Mouse (Mus musculus) heart, embryonic 13.5 days (tissue): ENCODE measurements around the gene H2afz. TPM values are rescaled to one million over a fixed set of nuclear protein-coding genes. Genes with fewer than 3 reads are reported as not detected.

Source experiments
- ATAC-seq: fragments of 200-750 bp; cut with Nextera tagmentation; 2 replicates; pipeline ENCODE4 v1.8.0; 2017; ENCODE audit warnings: moderate TSS enrichment; ENCODE audit not compliant: insufficient number of reproducible peaks, low FRiP score, low TSS enrichment; ENCODE audit errors: extremely low read depth
- H3K27ac ChIP-seq: fragments of 300-500 bp; sonication (generic); replicated peaks from 2 replicates; pipeline ENCODE4 v1.5.1; 2015; ENCODE audit warnings: moderate library complexity, mild to moderate bottlenecking, inconsistent platforms
- H3K27me3 ChIP-seq: fragments of 300-500 bp; sonication (generic); replicated peaks from 2 replicates; pipeline ENCODE4 v1.6.1; 2015; ENCODE audit warnings: mild to moderate bottlenecking, inconsistent platforms
- H3K36me3 ChIP-seq: fragments of 300-500 bp; sonication (generic); 2 replicates; pipeline ENCODE4 v1.6.1; 2015; ENCODE audit warnings: mild to moderate bottlenecking, inconsistent platforms
- H3K4me1 ChIP-seq: fragments of 300-500 bp; sonication (generic); 2 replicates; pipeline ENCODE4 v1.6.1; 2015; ENCODE audit warnings: inconsistent platforms
- H3K4me2 ChIP-seq: fragments of 300-500 bp; sonication (generic); 2 replicates; pipeline ENCODE4 v1.6.1; 2015; ENCODE audit warnings: inconsistent platforms, mild to moderate bottlenecking, moderate library complexity
- H3K4me3 ChIP-seq: fragments of 300-500 bp; sonication (generic); 2 replicates; pipeline ENCODE4 v1.5.1; 2015; ENCODE audit warnings: moderate library complexity, mild to moderate bottlenecking, inconsistent platforms
- H3K9ac ChIP-seq: fragments of 300-500 bp; sonication (generic); 2 replicates; pipeline ENCODE4 v1.6.1; 2015; ENCODE audit warnings: inconsistent platforms, mild to moderate bottlenecking, moderate library complexity
- H3K9me3 ChIP-seq: fragments of 300-500 bp; sonication (generic); 2 replicates; pipeline ENCODE4 v1.6.1; 2016; ENCODE audit warnings: inconsistent platforms
- WGBS: fragments of 180-500 bp; shearing (Covaris S2); methylation state at CpG from one replicate; pipeline ENCODE4 v1.1.7; 2015; ENCODE audit warnings: mixed read lengths; 5-methylcytosine and 5-hydroxymethylcytosine counted together
- polyA plus RNA-seq: library from polyadenylated mRNA; unstranded; fragments of >200 nt; fragmentation: Nextera tagmentation; extraction: Ambion mirVana; gene quantifications from 2 replicates; pipeline ENCODE4 v1.2.1, GENCODE M21; 2015

H2afz gene
- polyA plus RNA-seq, 1 experiment from 2014 or later, result 1,149 TPM

GRCm38 (mm10) chr3:137863330-137864123, 760 bp upstream of the H2afz start:
- Histone ChIP-seq H3K27ac (peak overlapping the region; percentile 98), H3K4me2 (peak overlapping the region; percentile 74), H3K9ac (peak overlapping the region; percentile 86), H3K4me1 (peaks cover 33% of the 10 kb centered on the region), H3K9me3 (no peaks in the 10 kb centered on the region), H3K36me3 (peaks cover 10% of the 10 kb centered on the region), H3K4me3 (peak overlapping the region; percentile 88), H3K27me3 (no peaks in the 10 kb centered on the region)
- 35% methylated on average over 22 of the region's 22 CpGs for WGBS
- ATAC-seq, result no peak

DNA sequence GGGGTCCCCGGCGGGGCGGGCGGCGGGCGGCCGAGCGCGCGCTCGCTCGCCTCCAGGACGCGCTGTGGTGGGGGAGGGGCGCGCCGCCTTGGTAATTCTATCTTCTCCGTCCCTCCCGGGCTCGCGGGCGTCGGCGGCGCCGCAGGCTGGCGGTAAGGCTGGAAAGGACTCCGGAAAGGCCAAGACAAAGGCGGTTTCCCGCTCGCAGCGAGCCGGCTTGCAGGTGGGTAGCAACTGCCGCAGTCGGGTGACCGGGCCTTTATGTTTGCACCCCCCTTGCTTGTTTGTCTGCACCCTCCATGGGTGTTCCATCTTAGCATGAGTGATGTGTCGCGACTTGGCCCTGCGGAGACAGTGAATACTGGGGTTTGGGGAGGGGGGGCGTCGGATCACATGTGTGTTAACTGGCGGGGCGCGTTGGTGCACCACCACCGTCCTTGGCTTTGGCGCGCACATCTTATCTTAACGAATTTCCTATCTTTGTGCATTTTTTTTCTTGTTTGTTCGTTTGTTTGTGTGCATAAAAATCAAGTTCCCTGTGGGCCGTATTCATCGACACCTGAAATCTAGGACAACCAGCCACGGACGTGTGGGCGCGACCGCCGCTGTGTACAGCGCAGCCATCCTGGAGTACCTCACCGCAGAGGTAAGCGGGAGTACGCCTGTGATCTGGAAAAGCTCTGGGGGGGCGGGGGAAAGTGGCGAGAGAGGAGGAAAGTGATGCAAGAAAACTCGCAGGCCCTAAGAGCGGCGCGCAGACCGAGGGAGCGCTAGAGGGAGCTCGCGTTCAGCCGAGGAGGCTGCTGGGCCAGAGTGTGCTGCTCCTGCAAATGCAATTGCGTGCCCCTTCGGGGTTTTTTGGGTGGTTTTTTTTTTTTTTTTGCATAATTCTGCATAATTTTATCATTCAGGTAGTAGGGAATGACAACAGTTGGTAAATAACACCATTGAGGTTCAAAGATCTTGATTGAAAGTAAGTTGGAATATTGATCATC, 998 bp downstream of the H2afz start:
- H3K4me3 ChIP-seq, result peak overlapping the region; percentile 88
- H3K36me3 ChIP-seq, result peaks cover 11% of the 10 kb centered on the region
- H3K27ac ChIP-seq, result peak overlapping the region; percentile 98
- ATAC-seq, result peak; percentile 11; the same call in 1 of the 2 replicates
- WGBS, result under 1% methylated on average over 67 of the region's 74 CpGs
- peak overlapping the region; percentile 99 for H3K9ac ChIP-seq
- no peaks in the 10 kb centered on the region for H3K27me3 ChIP-seq
- peak overlapping the region; percentile 74 for H3K4me2 ChIP-seq
- no peaks in the 10 kb centered on the region for H3K9me3 ChIP-seq
- peaks cover 42% of the 10 kb centered on the region for H3K4me1 ChIP-seq

- Histone ChIP-seq H3K27me3 (no peaks in the 10 kb centered on the region), H3K9me3 (no peaks in the 10 kb centered on the region), H3K27ac (peak overlapping the region; percentile 99), H3K9ac (peak overlapping the region; percentile 99), H3K4me2 (peak overlapping the region; percentile 76), H3K4me3 (peak overlapping the region; percentile 93), H3K36me3 (peaks cover 16% of the 10 kb centered on the region), H3K4me1 (peaks cover 32% of the 10 kb centered on the region)
- WGBS, result 6% methylated on average over 2 of the region's 2 CpGs
- no peak for ATAC-seq
Observed at GRCm38 (mm10) chr3:137867133-137867436, 2.8 kb downstream of the H2afz start.

DNA sequence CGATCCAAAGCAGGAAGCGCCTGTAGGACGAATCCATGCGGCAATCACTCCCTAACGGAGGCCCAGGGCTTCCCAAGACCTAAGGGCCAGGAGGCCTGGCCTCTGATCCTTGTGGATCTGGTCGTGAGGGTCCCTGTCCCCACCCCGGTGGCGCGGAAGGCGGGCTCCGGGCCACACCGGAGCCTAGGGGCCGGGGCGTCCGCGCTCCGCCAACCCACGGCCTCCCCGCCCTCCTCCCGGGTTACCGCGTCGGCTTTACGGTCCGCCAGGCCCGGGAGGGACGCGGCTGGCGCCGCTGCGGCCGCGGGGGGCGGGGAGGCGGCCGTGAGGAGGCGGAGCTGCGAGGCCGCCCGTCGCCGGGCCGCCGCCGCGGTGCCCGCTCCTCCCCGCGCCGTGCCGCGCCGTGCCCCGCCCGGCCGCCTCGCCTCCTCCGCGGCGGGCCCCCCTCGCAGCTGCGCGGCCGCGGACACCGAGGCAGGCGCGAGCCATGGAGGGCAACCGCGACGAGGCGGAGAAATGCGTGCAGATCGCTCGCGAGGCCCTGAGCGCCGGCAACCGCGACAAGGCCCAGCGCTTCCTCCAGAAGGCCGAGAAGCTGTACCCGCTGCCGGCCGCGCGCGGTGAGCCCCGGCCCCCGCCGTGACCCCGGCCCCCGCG, 3.3 kb downstream of the H2afz start, which contains the start of gene Dnajb14:
Gene Dnajb14 (plus strand): TSS at position 239 of the 657 bp plus-strand sequence.
- WGBS, result under 1% methylated on average over 81 of the region's 94 CpGs

DNA sequence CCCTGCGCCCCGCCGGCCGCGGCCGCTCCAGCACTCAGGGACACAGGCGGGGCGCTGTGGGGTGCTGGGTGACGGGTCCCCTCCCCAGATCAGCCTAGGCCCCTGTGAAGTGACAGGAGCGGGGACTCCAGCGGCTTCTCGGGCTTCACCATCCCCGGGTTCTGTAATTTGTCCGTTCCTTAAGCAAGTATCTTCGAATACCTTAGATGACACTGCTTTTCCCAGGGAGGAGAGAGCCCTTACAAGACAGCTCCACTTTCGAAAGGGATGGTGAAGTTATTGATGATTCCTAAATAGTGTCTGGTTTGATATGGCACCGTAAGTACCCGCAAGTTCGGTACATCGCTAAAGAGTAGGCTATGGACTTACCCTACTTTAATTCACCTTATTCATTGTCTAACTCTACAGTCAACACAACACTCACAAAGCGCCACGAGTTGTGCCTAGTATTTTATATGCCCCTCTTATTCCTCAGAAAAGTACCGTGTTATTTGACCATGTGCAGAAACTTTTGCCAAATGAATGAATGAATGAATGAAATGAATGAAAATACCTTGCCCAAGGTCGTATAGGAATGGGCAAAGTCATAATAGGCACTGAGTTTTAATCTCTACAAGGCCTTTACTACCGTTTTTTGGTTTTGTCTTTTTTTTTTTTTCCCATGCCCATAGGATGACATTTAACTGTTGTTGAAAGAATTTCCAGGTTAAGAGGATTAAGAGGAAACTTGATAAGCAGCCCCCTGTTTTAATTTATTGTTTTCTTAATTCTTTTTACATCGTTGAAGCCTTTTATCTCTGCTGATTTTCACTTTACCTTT, 4.0 kb downstream of the H2afz start:
- Histone ChIP-seq H3K27me3 (no peaks in the 10 kb centered on the region), H3K4me3 (peak overlapping the region; percentile 93), H3K27ac (peak overlapping the region; percentile 99), H3K9ac (peak overlapping the region; percentile 99), H3K36me3 (peaks cover 16% of the 10 kb centered on the region), H3K4me2 (peak overlapping the region; percentile 76), H3K4me1 (peaks cover 29% of the 10 kb centered on the region), H3K9me3 (no peaks in the 10 kb centered on the region)
- no peak for ATAC-seq
- WGBS, result 3% methylated on average over 26 of the region's 26 CpGs

More for the DNA sequence above, 3.3 kb downstream of the H2afz start, which contains the start of gene Dnajb14:
- Histone ChIP-seq H3K27ac (peak within 1 kb of the TSS; percentile 99), H3K9me3 (no peaks in the 10 kb centered on the region), H3K36me3 (peaks cover 16% of the 10 kb centered on the region), H3K4me2 (peak within 1 kb of the TSS; percentile 76), H3K9ac (peak within 1 kb of the TSS; percentile 99), H3K4me1 (peaks cover 32% of the 10 kb centered on the region), H3K27me3 (no peaks in the 10 kb centered on the region), H3K4me3 (peak within 1 kb of the TSS; percentile 93)
- ATAC-seq, result peak; percentile 57

- Histone ChIP-seq H3K27ac (no peak overlapping the region), H3K36me3 (peaks cover 16% of the 10 kb centered on the region), H3K4me1 (peaks cover 25% of the 10 kb centered on the region), H3K4me3 (peak overlapping the region; percentile 93; the same call in 1 of the 2 replicates), H3K9ac (peak overlapping the region; percentile 33; the same call in 1 of the 2 replicates), H3K27me3 (no peaks in the 10 kb centered on the region), H3K9me3 (no peaks in the 10 kb centered on the region), H3K4me2 (peak overlapping the region; percentile 76)
- 94% methylated on average over 9 of the region's 9 CpGs for WGBS
- ATAC-seq, result no peak
Observed at GRCm38 (mm10) chr3:137869395-137869794, 5.1 kb downstream of the H2afz start.

DNA sequence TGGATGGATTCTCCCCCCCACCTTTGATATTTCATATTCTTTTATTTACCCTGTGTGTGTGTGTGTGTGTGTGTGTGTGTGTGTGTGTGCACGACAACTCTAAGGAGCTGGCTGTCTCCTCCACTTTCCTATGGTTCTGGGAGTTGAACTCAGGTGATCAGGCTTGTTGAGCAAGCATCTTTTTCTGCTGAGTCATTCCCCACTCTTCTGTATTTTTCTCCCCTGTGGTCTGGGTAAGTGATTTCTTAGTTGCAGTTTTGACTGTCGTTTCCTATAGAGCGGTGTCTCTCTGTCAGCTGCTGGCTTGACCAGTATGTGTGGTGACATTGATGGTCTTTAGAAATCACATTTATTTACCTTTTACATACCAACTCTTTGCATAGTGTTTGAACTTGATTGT, 15.0 kb downstream of the H2afz start:
- ATAC-seq, result no peak
- Histone ChIP-seq H3K4me1 (peaks cover 7% of the 10 kb centered on the region; the same call in 1 of the 2 replicates), H3K9ac (no peak overlapping the region), H3K4me3 (no peak overlapping the region), H3K9me3 (no peaks in the 10 kb centered on the region), H3K36me3 (peaks cover 17% of the 10 kb centered on the region), H3K27me3 (no peaks in the 10 kb centered on the region), H3K27ac (no peak overlapping the region), H3K4me2 (no peak overlapping the region)
- 78% methylated on average over 3 of the region's 3 CpGs for WGBS

GRCm38 (mm10) chr3:137880109-137880748, 15.9 kb downstream of the H2afz start:
- Histone ChIP-seq H3K4me2 (no peak overlapping the region), H3K27me3 (no peaks in the 10 kb centered on the region), H3K9me3 (no peaks in the 10 kb centered on the region), H3K27ac (no peak overlapping the region), H3K4me1 (peaks cover 7% of the 10 kb centered on the region; the same call in 1 of the 2 replicates), H3K4me3 (no peak overlapping the region), H3K9ac (no peak overlapping the region), H3K36me3 (peaks cover 19% of the 10 kb centered on the region)
- ATAC-seq, result no peak
- 67% methylated on average over 4 of the region's 4 CpGs for WGBS

DNA sequence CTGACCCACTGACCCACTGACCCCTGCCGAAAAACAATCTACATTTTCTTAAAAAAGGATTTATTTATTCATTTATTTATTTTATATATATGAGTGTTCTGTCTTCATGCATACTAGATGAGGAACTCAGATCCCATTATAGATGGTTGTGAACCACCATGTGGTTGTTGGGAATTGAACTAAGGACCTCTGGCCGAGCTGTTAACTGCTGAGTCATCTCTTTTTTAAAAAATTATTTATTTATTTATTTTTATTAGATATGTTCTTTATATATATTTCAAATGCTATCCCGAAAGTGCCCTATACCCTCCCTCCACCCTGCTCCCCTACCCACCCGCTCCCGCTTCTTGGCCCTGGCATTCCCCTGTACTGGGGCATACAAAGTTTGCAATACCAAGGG, 16.8 kb downstream of the H2afz start:
- Histone ChIP-seq H3K4me2 (no peak overlapping the region), H3K9me3 (no peaks in the 10 kb centered on the region), H3K4me1 (peaks cover 7% of the 10 kb centered on the region; the same call in 1 of the 2 replicates), H3K9ac (no peak overlapping the region), H3K4me3 (no peak overlapping the region), H3K27ac (no peak overlapping the region), H3K27me3 (no peaks in the 10 kb centered on the region), H3K36me3 (peaks cover 23% of the 10 kb centered on the region)
- 88% methylated on average over 5 of the region's 5 CpGs for WGBS
- ATAC-seq, result no peak

DNA sequence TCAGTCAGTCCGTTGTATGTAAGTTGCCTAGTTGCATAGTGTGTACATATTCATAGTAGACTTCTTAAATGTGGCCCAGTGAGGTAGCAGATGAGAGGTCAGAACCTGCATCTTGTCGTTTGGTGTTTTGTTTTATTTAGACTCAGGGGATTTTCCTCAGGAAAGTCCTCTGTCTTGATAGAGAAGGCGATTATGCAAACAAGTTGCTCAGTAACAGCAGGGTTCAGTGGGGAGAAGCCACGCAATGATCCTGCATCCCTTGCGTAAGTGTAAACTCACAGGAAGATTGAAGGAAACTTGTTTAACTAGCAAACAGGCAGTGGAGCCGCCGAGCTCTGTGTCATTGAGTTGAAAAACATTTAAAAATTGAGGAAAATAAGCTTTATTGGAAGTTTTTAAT, 23.7 kb downstream of the H2afz start:
- Histone ChIP-seq H3K27me3 (no peaks in the 10 kb centered on the region), H3K4me2 (no peak overlapping the region), H3K9me3 (no peaks in the 10 kb centered on the region), H3K9ac (no peak overlapping the region), H3K4me3 (no peak overlapping the region), H3K36me3 (peaks cover 59% of the 10 kb centered on the region), H3K4me1 (no peaks in the 10 kb centered on the region), H3K27ac (no peak overlapping the region)
- WGBS, result 79% methylated on average over 7 of the region's 7 CpGs
- ATAC-seq, result no peak
